Mouse (Mus musculus): ENCODE results near the gene Socs7.

Socs7 gene

GRCm38 (mm10) chr11:97393658-97394057 is 31.3 kb downstream of the Socs7 start:
- DNase-seq: no peak

DNA sequence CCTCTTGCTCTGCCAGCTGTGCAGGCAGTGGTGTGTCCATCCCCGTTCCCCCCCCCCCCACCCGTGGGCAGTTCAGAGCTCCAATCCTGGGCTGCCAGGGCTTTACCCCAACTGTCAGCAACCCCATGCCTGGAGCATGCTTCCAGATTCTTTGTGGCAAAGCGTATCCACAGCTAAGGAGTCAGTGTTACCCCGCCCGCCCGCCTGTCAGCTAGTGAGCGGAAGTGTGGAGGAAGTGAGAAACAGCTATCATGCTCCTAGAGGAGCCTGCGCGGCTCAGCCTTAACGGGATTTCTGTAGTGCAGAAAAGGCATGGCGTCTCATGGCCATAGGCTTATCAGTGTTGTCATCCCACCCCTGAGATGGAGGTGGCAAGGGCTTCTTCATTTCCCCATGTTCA is 31.8 kb downstream of the Socs7 start:
- DNase-seq: peak; percentile 73

- no peak for DNase-seq
Measured at GRCm38 (mm10) chr11:97398506-97398905, 36.2 kb downstream of the Socs7 start.

- DNase-seq: peak; percentile 77
Measured at GRCm38 (mm10) chr11:97399958-97400710, 37.8 kb downstream of the Socs7 start.

GRCm38 (mm10) chr11:97401082-97401481 is 38.7 kb downstream of the Socs7 start:
- DNase-seq: peak; percentile 79

GRCm38 (mm10) chr11:97401686-97402435 is 39.5 kb downstream of the Socs7 start:
- no peak for DNase-seq

- DNase-seq: no peak
Measured at GRCm38 (mm10) chr11:97402746-97403145, 40.4 kb downstream of the Socs7 start.

- no peak for DNase-seq
Measured at GRCm38 (mm10) chr11:97403614-97404183, 41.3 kb downstream of the Socs7 start.

DNA sequence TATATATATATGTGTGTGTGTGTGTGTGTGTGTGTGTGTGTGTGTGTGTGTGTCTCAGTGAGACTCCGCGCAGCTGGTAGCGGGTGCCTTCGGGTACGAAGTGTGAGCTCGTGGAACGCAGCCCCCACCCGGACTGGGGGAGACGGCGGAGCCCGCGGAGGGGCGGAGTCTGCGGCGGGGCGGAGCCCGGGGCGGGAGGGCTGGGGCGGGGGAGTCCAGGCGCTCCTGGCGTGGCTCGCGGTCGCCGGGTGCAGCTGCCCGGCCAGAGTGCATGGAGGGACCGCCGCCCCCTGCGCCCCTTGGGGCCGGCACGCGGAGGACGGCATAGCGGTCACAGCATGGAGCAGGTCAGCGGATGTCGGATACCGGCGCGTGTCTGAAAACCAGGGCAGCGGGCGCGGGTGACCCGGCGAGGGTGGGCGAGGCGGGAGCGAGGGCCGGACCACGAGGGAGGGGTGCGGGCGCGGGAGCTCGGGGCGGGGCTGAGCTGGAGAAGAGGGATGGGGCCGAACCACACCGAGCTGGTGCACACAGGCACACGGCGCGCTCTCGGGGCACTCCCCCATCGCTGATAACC is 41.9 kb downstream of the Socs7 start:
- no peak for DNase-seq

- DNase-seq: no peak
Measured at GRCm38 (mm10) chr11:97404761-97405190, 42.4 kb downstream of the Socs7 start.

- DNase-seq: no peak
Measured at GRCm38 (mm10) chr11:97406094-97406951, 44.0 kb downstream of the Socs7 start.

- no peak for DNase-seq
Measured at GRCm38 (mm10) chr11:97407456-97407855, 45.1 kb downstream of the Socs7 start.

DNA sequence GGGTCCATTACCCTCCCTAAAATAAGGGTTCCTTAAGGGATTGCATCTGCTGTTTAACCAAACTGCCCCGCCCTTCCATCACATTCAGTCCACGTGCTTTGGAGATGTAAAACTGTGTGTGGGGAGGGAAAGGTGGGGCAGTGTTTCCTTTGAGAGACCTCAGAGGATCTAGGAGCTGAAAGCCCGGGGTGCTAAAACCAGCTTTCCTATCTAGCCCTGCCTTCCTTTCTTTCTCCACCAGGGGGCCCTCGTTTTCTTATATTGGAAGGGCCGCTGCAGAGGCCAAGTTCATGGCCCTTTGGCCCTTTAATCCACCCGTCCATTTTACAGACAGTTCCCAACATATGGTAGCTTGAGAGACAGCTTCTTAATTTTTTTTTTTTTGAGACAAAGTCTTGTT is 45.8 kb downstream of the Socs7 start:
- DNase-seq: no peak

DNA sequence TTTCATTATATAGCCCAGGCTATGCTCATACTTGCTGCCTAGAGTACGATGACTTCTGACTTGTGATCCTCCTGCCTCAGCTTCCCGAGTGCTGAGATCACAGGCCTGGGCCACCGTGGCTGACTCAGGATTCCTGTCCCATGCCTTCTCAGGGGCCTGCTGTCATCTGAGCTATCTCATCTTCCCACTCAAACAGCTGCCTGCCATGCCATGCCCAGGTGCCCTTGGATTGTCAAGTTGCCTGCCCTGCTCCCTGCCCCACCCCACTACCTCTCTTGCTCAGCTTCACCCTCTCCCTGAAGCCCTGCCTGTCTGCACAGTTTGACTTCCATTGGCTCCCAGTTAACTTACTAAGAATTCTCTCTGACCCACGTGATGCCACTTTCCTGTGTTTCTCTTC is 48.6 kb downstream of the Socs7 start:
- no peak for DNase-seq

GRCm38 (mm10) chr11:97412117-97412516 is 49.8 kb downstream of the Socs7 start:
- no peak for DNase-seq

GRCm38 (mm10) chr11:97412808-97413347 is 50.5 kb downstream of the Socs7 start:
- no peak for DNase-seq

DNA sequence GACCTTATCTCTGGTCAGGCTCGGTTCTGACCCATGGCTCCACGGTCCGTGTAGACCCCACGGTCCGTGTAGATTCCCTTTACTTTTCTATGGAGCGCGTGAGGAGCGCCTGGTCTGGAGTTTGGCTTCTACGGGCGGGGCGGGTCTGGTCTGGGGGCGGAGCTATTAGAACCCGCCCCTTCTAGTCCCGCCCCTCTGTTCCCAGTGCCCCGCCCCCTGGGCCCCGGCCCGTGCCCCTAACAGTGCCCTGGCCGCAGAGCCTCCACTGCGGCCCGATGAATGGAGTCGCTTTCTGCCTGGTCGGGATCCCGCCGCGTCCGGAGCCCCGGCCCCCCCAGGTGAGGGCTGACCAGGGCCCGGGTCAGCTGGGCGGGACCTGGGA is 53.0 kb downstream of the Socs7 start, which contains the start of gene Arhgap23:
Gene Arhgap23 (plus strand): TSS at position 204 of the 382 bp plus-strand sequence.
- no peak for DNase-seq

DNA sequence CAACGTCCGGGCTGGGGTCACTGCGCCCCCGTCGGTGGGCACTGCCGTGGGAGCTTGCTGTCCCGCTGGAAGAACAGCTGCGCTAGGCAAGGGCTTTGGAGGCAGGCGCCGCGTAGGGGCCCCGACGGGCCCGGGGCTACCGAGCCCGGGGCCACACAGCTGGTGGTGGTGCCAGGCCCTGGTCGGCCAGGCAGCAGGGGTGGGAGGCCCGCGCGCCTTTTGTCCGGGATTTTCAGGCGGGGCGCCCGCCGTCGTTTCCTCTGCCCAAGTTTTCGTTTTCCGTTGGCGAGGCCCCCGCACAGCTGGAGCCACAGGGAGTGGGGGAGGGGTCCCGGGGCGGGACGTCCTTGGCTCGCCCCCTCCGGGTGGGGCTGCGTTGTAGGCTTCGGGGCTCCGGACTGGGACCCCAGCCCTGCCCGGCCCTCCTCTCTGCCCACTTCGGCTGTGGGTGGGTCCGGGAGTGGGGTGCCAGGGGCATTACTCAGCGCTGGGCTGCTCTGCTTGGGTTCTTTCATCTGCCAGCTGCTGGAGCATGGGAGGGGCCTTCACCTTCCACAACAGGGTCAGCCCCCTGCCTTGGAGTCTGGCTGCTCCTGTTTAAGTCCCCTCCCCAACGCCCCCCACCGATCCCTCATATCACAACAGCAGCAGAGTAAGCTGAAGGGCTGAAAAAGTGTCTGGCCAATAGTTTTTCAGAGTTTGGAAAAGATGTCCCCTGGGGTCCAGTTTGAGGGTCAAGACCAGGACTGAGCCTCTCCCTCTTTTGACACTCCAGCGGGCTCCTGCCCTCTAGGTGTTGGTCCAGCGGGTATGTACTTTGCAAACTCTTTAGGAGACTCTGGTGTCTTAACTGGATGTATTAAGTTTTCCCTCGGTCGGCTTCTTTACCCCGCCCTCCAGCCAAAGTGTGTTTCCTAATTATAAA is 53.6 kb downstream of the Socs7 start:
- no peak for DNase-seq

GRCm38 (mm10) chr11:97416637-97417035 is 54.3 kb downstream of the Socs7 start:
- no peak for DNase-seq

- DNase-seq: no peak
Measured at GRCm38 (mm10) chr11:97418834-97419539, 56.6 kb downstream of the Socs7 start.

Data from right cerebral cortex, postnatal 25 days (tissue).